Comparison of ENCODE assay signal across 21 mouse cellular contexts in the genomic region with DNA sequence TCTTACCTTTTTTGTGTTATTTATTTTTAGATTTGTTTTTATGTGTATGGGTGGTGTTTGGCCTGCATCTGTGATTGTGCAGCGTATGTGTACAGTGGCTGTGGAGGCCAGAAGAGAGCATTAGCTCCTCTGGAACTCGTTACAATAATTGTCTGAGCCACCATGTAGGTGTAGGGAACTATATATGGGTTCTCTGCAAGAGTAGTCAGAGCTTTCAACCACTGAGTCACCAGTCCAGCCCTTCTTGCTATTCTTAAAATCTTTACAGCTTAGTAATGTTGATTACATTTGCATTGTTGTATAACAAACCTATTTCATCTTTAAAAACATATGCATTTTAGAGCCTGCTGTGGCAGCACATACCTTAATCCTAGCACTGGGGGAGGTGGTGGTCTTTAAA.
"Had no signal": no experiment of that assay in that cellular context is flagged by ENCODE, and none has a peak within 500 bp of the region (broad histone marks: within the 10 kb centered on the region; RNA-seq: fewer than 3 reads in every experiment).

No protein-coding gene starts in this region.

- H3K4me3 ChIP-seq: layer of hippocampus, adult 2 months; limb, embryonic 10.5 days; limb, embryonic 13.5 days; liver, embryonic 12.5 days; liver, embryonic 15.5 days; lung, embryonic 15.5 days; midbrain, embryonic 12.5 days; midbrain, embryonic 15.5 days; stomach, embryonic 15.5 days had no signal

- H3K27ac ChIP-seq: kidney, postnatal 0 days; layer of hippocampus, adult 2 months; limb, embryonic 10.5 days; limb, embryonic 13.5 days; liver, embryonic 12.5 days; liver, embryonic 15.5 days; lung, embryonic 15.5 days; midbrain, embryonic 12.5 days; midbrain, embryonic 15.5 days; stomach, embryonic 15.5 days had no signal

- DNase-seq: kidney, adult 2 months; kidney, postnatal 25 days; layer of hippocampus, adult 9-11 months; liver; lung, adult 18-20 months; lung, postnatal 10 days; lung, postnatal 4 days; right cerebral cortex, postnatal 25 days; spleen, adult 18-20 months; thymus, adult 18-20 months; thymus, postnatal 36 days had no signal

- H3K4me1 ChIP-seq: limb, embryonic 10.5 days; midbrain, embryonic 15.5 days had no signal
